Mouse (Mus musculus) embryo, embryonic 9.5 days (tissue): ENCODE results near the gene Cabp7.
"Not testable (repeated sequence)": the region's sequence is repeated elsewhere in the genome, so short reads cannot be mapped to it uniquely, and the experiment has no call there.

Experiments
- DNase-seq: peaks from one replicate; pipeline ENCODE4 v3.0.0-alpha.2; 2017; ENCODE audit errors: extremely low spot score

The Cabp7 gene

GRCm38 (mm10) chr11:4747285-4747684, 707 bp upstream of the Cabp7 start:
- DNase-seq = no peak

GRCm38 (mm10) chr11:4745969-4746368, 609 bp downstream of the Cabp7 start:
- DNase-seq = peak; percentile 46

GRCm38 (mm10) chr11:4744691-4745090, 1.9 kb downstream of the Cabp7 start:
- no peak for DNase-seq

GRCm38 (mm10) chr11:4740785-4741184, 5.8 kb downstream of the Cabp7 start:
- no peak for DNase-seq

GRCm38 (mm10) chr11:4738719-4739118, 7.9 kb downstream of the Cabp7 start:
- no peak for DNase-seq

- DNase-seq = no peak
These were observed 8.9 kb downstream of the Cabp7 start for GRCm38 (mm10) chr11:4737682-4738081.

- DNase-seq = no peak
These were observed 10.2 kb downstream of the Cabp7 start for GRCm38 (mm10) chr11:4736355-4736754.

- peak; percentile 39 for DNase-seq
These were observed 12.4 kb downstream of the Cabp7 start for GRCm38 (mm10) chr11:4734179-4734578.

- DNase-seq = no peak
These were observed 14.8 kb downstream of the Cabp7 start for GRCm38 (mm10) chr11:4731781-4732180.

- no peak for DNase-seq
These were observed 15.7 kb downstream of the Cabp7 start for GRCm38 (mm10) chr11:4730913-4731312.

- DNase-seq = no peak
These were observed 16.5 kb downstream of the Cabp7 start for GRCm38 (mm10) chr11:4730096-4730495.

- no peak for DNase-seq
These were observed 17.0 kb downstream of the Cabp7 start for GRCm38 (mm10) chr11:4729603-4730002.

- DNase-seq = no peak
These were observed 24.9 kb downstream of the Cabp7 start for GRCm38 (mm10) chr11:4721728-4722127.

- no peak for DNase-seq
These were observed 25.5 kb downstream of the Cabp7 start for GRCm38 (mm10) chr11:4720900-4721580.

- no peak for DNase-seq
These were observed 26.2 kb downstream of the Cabp7 start for GRCm38 (mm10) chr11:4720393-4720792.

GRCm38 (mm10) chr11:4719961-4720360, 26.6 kb downstream of the Cabp7 start:
- no peak for DNase-seq

GRCm38 (mm10) chr11:4718548-4718947, 28.0 kb downstream of the Cabp7 start:
- no peak for DNase-seq

GRCm38 (mm10) chr11:4716530-4717236, 29.9 kb downstream of the Cabp7 start:
- no peak for DNase-seq

- no peak for DNase-seq
These were observed 31.0 kb downstream of the Cabp7 start for GRCm38 (mm10) chr11:4715596-4715995.

- no peak for DNase-seq
These were observed 31.9 kb downstream of the Cabp7 start for GRCm38 (mm10) chr11:4714727-4715126.

- DNase-seq = no peak
These were observed 33.8 kb downstream of the Cabp7 start for GRCm38 (mm10) chr11:4712822-4713221.

- not testable (repeated sequence) for DNase-seq
These were observed 36.4 kb downstream of the Cabp7 start for GRCm38 (mm10) chr11:4710188-4710587.

GRCm38 (mm10) chr11:4705178-4705577, 41.4 kb downstream of the Cabp7 start:
- DNase-seq = no peak
